Mouse (Mus musculus): ENCODE data around the gene Nf1.

The Nf1 gene

GRCm38 (mm10) chr11:79468097-79468496 lies 128.6 kb downstream of the Nf1 start:
- no peak for DNase-seq (ENCODE audit: low spot score)

GRCm38 (mm10) chr11:79483392-79483791 lies 143.9 kb downstream of the Nf1 start:
- no peak for DNase-seq (ENCODE audit: low spot score)

GRCm38 (mm10) chr11:79483876-79484528 lies 144.5 kb downstream of the Nf1 start:
- DNase-seq (ENCODE audit: low spot score) = no peak

- DNase-seq (ENCODE audit: low spot score) = no peak
Observed at GRCm38 (mm10) chr11:79484721-79485120, 145.2 kb downstream of the Nf1 start.

- DNase-seq (ENCODE audit: low spot score) = peak; percentile 22
Observed at GRCm38 (mm10) chr11:79494976-79495800, 155.7 kb downstream of the Nf1 start.

GRCm38 (mm10) chr11:79502917-79503316 lies 163.4 kb downstream of the Nf1 start:
- DNase-seq (ENCODE audit: low spot score) = no peak

GRCm38 (mm10) chr11:79503845-79504244 lies 164.4 kb downstream of the Nf1 start, which contains the start of gene Omg:
Omg (minus strand) TSS chr11:79504084.
- DNase-seq (ENCODE audit: low spot score) = no peak

- DNase-seq (ENCODE audit: low spot score) = no peak
Observed at GRCm38 (mm10) chr11:79504506-79504905, 165.0 kb downstream of the Nf1 start.

GRCm38 (mm10) chr11:79511970-79512369 lies 172.5 kb downstream of the Nf1 start:
- no peak for DNase-seq (ENCODE audit: low spot score)

GRCm38 (mm10) chr11:79515331-79515730 lies 175.8 kb downstream of the Nf1 start:
- no peak for DNase-seq (ENCODE audit: low spot score)

GRCm38 (mm10) chr11:79515798-79516197 lies 176.3 kb downstream of the Nf1 start:
- DNase-seq (ENCODE audit: low spot score) = no peak

GRCm38 (mm10) chr11:79519299-79519698 lies 179.8 kb downstream of the Nf1 start:
- no peak for DNase-seq (ENCODE audit: low spot score)

GRCm38 (mm10) chr11:79519878-79520291 lies 180.4 kb downstream of the Nf1 start:
- DNase-seq (ENCODE audit: low spot score) = peak; percentile 72

- DNase-seq (ENCODE audit: low spot score) = no peak
Observed at GRCm38 (mm10) chr11:79520772-79521171, 181.3 kb downstream of the Nf1 start.

GRCm38 (mm10) chr11:79521930-79522329 lies 182.4 kb downstream of the Nf1 start:
- no peak for DNase-seq (ENCODE audit: low spot score)

- no peak for DNase-seq (ENCODE audit: low spot score)
Observed at GRCm38 (mm10) chr11:79522944-79523343, 183.5 kb downstream of the Nf1 start.

- DNase-seq (ENCODE audit: low spot score) = no peak
Observed at GRCm38 (mm10) chr11:79523560-79524309, 184.2 kb downstream of the Nf1 start, which contains the start of gene Evi2b. Evi2b (minus strand) TSS chr11:79523762.

- no peak for DNase-seq (ENCODE audit: low spot score)
Observed at GRCm38 (mm10) chr11:79524310-79524575, 184.8 kb downstream of the Nf1 start.

GRCm38 (mm10) chr11:79526549-79526948 lies 187.1 kb downstream of the Nf1 start:
- no peak for DNase-seq (ENCODE audit: low spot score)

GRCm38 (mm10) chr11:79527015-79527738 lies 187.7 kb downstream of the Nf1 start:
- no peak for DNase-seq (ENCODE audit: low spot score)

GRCm38 (mm10) chr11:79527739-79528384 lies 188.4 kb downstream of the Nf1 start:
- DNase-seq (ENCODE audit: low spot score) = peak; percentile 66

- DNase-seq (ENCODE audit: low spot score) = no peak
Observed at GRCm38 (mm10) chr11:79528601-79529000, 189.1 kb downstream of the Nf1 start.

Data from lung, postnatal 25 days (tissue).